Mouse (Mus musculus) brown adipose tissue, adult 24 weeks (tissue): ENCODE results near the gene Crb1. TPM values are rescaled to one million over a fixed set of nuclear protein-coding genes. Genes with fewer than 3 reads are reported as not detected.

ENCODE experiments used
- polyA plus RNA-seq: library from polyadenylated mRNA; stranded (reverse); fragments of >200 nt; gene quantifications from 2 replicates; pipeline ENCODE4 v1.2.4, GENCODE M21; 2012; ENCODE audit not compliant: missing spikeins, insufficient read depth, insufficient read length

Crb1 gene
- polyA plus RNA-seq, 1 experiment, result not detected

Other genes with a start within 250 kb of the Crb1 start
- gene Zbtb41, start 45.2 kb upstream of the Crb1 start, polyA plus RNA-seq, result 9.1 and 17.0 TPM in 2 replicates
- gene Aspm, start 77.7 kb upstream of the Crb1 start, polyA plus RNA-seq, result not detected in 2 replicates
- not detected in 2 replicates for gene F13b, start 124.6 kb upstream of the Crb1 start, polyA plus RNA-seq
- gene Cfhr1, start 183.2 kb upstream of the Crb1 start, polyA plus RNA-seq, result not detected in 2 replicates